ENCODE assay signal across 18 mouse cellular contexts in the genomic region with DNA sequence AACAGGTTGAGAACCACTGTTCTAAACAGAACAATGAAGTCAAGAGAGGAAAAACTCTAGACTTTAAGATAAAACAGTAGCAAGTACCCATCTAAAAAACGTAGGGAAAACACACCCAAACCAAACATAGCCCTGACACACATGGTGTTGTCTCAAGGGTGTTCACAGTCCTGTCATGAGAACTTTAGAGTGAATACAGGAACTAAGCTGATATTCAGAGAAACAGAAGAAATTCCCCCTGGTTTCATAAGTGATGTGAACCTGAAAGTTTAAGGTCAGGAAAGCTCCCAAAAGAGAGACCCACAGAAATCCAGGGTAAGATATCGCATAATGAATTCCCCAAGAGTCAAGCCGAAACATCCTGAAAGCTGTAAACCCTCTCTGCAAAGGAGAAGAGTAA.
DNase-seq lines count a peak whose midpoint lies in the region; ATAC-seq lines count a peak whose summit lies in the region.
"Had no signal": no experiment of that assay in that cellular context is flagged by ENCODE, and none has a peak within 500 bp of the region (broad histone marks: within the 10 kb centered on the region; RNA-seq: fewer than 3 reads in every experiment).

No protein-coding gene starts in this region.

- H3K27me3 ChIP-seq in heart, embryonic 16.5 days (ENCODE audit: control insufficient read depth, insufficient read depth, low read length) = no peaks in the 10 kb centered on the region
- H3K27me3 ChIP-seq in heart, embryonic 11.5 days (ENCODE audit: control insufficient read depth, insufficient read depth, low read length) = no peaks in the 10 kb centered on the region
- H3K27me3 ChIP-seq in neural tube, embryonic 15.5 days (replicated peaks) = no peaks in the 10 kb centered on the region
- H3K27me3 ChIP-seq: forebrain, embryonic 13.5 days; hindbrain, embryonic 12.5 days; liver, embryonic 12.5 days; neural tube, embryonic 12.5 days; Patski had no signal

- peak; percentile 14 to 20 for DNase-seq in B cell, adult 2 months
- no peak for DNase-seq in left cerebral cortex, postnatal 4 days
- DNase-seq: adrenal gland, postnatal 25 days; lung, adult 2 months had no signal

- H3K4me3 ChIP-seq in heart, embryonic 16.5 days (ENCODE audit: low read length) = no peak overlapping the region
- H3K4me3 ChIP-seq in heart, embryonic 11.5 days (ENCODE audit: low read depth, low read length) = no peak overlapping the region
- no peak overlapping the region for H3K4me3 ChIP-seq in neural tube, embryonic 15.5 days (replicated peaks)
- H3K4me3 ChIP-seq: forebrain, embryonic 13.5 days; heart, adult 2 months; hindbrain, embryonic 12.5 days; liver, embryonic 12.5 days; neural tube, embryonic 12.5 days had no signal

- H3K4me1 ChIP-seq in heart, embryonic 16.5 days (ENCODE audit: control insufficient read depth, insufficient read depth, low read length) = peaks cover 29% of the 10 kb centered on the region
- no peaks in the 10 kb centered on the region; the same call in none of the 2 replicates for H3K4me1 ChIP-seq in heart, embryonic 11.5 days (ENCODE audit: control insufficient read depth, insufficient read depth, low read length)
- H3K4me1 ChIP-seq in neural tube, embryonic 15.5 days = peaks cover 16% of the 10 kb centered on the region; the same call in 1 of the 2 replicates

- H3K36me3 ChIP-seq in heart, embryonic 16.5 days (ENCODE audit: control insufficient read depth, insufficient read depth) = no peaks in the 10 kb centered on the region
- H3K36me3 ChIP-seq in heart, embryonic 11.5 days (ENCODE audit: control insufficient read depth, insufficient read depth, low read length) = no peaks in the 10 kb centered on the region
- H3K36me3 ChIP-seq in neural tube, embryonic 15.5 days = no peaks in the 10 kb centered on the region
- H3K36me3 ChIP-seq: hindbrain, embryonic 12.5 days; liver, embryonic 12.5 days; neural tube, embryonic 12.5 days had no signal

- WGBS in heart, embryonic 16.5 days = 65% methylated on average over 3 of the region's 3 CpGs
- 61% methylated on average over 3 of the region's 3 CpGs for WGBS in heart, embryonic 11.5 days (ENCODE audit: insufficient replicate concordance)
- WGBS in neural tube, embryonic 15.5 days = 72% methylated on average over 3 of the region's 3 CpGs

- no peak overlapping the region for H3K4me2 ChIP-seq in heart, embryonic 16.5 days (ENCODE audit: low read depth, low read length)
- H3K4me2 ChIP-seq in heart, embryonic 11.5 days = no peak overlapping the region
- H3K4me2 ChIP-seq in neural tube, embryonic 15.5 days = no peak overlapping the region
- H3K4me2 ChIP-seq: forebrain, embryonic 13.5 days; hindbrain, embryonic 12.5 days; liver, embryonic 12.5 days; neural tube, embryonic 12.5 days had no signal

- no peak for ATAC-seq in heart, embryonic 16.5 days (replicated peaks; ENCODE audit: extremely low read depth, insufficient read depth, low FRiP score)
- ATAC-seq in heart, embryonic 11.5 days (replicated peaks; ENCODE audit: insufficient number of reproducible peaks, low FRiP score, low TSS enrichment) = no peak
- ATAC-seq in common myeloid progenitor, adult 5-6 weeks (replicated peaks; ENCODE audit: low read depth, poor library complexity, severe bottlenecking) = 0 out of 2 replicates have a peak, but pooled peaks have one; percentile 18
- peak; percentile 46; the same call in 1 of the 2 replicates for ATAC-seq in neutrophil, adult 5-6 weeks (ENCODE audit: extremely low read depth, insufficient number of reproducible peaks, low FRiP score, poor library complexity, severe bottlenecking)
- ATAC-seq in neural tube, embryonic 15.5 days (ENCODE audit: low FRiP score) = no peak
- ATAC-seq: hindbrain, postnatal 0 days; liver, embryonic 12.5 days; midbrain, embryonic 16.5 days; Patski had no signal

- no peak overlapping the region for H3K9ac ChIP-seq in heart, embryonic 16.5 days (ENCODE audit: low read length)
- no peak overlapping the region for H3K9ac ChIP-seq in heart, embryonic 11.5 days (ENCODE audit: low read depth, low read length)
- H3K9ac ChIP-seq in neural tube, embryonic 15.5 days (replicated peaks) = no peak overlapping the region
- H3K9ac ChIP-seq: forebrain, embryonic 13.5 days; hindbrain, embryonic 12.5 days; liver, embryonic 12.5 days; neural tube, embryonic 12.5 days had no signal

- intact Hi-C loops in left cerebral cortex, postnatal 4 days (cut with DNase I) = no loop called here

- peak overlapping the region; percentile 25 for H3K27ac ChIP-seq in heart, embryonic 16.5 days (ENCODE audit: low read length)
- H3K27ac ChIP-seq in heart, embryonic 11.5 days (ENCODE audit: low read depth, low read length) = no peak overlapping the region
- no peak overlapping the region for H3K27ac ChIP-seq in neural tube, embryonic 15.5 days (replicated peaks)
- H3K27ac ChIP-seq: forebrain, embryonic 13.5 days; heart, adult 2 months; hindbrain, embryonic 12.5 days; hindbrain, postnatal 0 days; liver, embryonic 12.5 days; macrophage; neural tube, embryonic 12.5 days had no signal

- no peaks in the 10 kb centered on the region for H3K9me3 ChIP-seq in heart, embryonic 16.5 days (replicated peaks; ENCODE audit: control insufficient read depth, low read length)
- no peaks in the 10 kb centered on the region for H3K9me3 ChIP-seq in heart, embryonic 11.5 days (replicated peaks; ENCODE audit: control insufficient read depth, low read length)
- H3K9me3 ChIP-seq in neural tube, embryonic 15.5 days (replicated peaks) = no peaks in the 10 kb centered on the region
- H3K9me3 ChIP-seq: forebrain, embryonic 13.5 days; hindbrain, embryonic 12.5 days; liver, embryonic 12.5 days; neural tube, embryonic 12.5 days had no signal

Comparison
In these comparisons a context has a peak if more than half of its experiments do, and no peak if none do; other contexts are left out.
1. ATAC-seq: peak in common myeloid progenitor, adult 5-6 weeks (single experiment) and neutrophil, adult 5-6 weeks (single experiment); none in heart, embryonic 16.5 days (single experiment), heart, embryonic 11.5 days (single experiment) and neural tube, embryonic 15.5 days (single experiment).